Mouse (Mus musculus) lung, postnatal 0 days (tissue): ENCODE data around the gene Mylk.

Experiments
- CTCF ChIP-seq: IDR thresholded peaks from 2 replicates; pipeline ENCODE4 v1.5.1; 2016; ENCODE audit warnings: antibody characterized with exemption, mild to moderate bottlenecking
- EP300 ChIP-seq: IDR thresholded peaks from 2 replicates; pipeline ENCODE4 v1.6.1; 2016; ENCODE audit warnings: antibody characterized with exemption, mild to moderate bottlenecking, control low read depth

- TF ChIP-seq CTCF (no peak), EP300 (no peak)
These were observed 246.4 kb downstream of the Mylk start for GRCm38 (mm10) chr16:34991365-34991764.
